Mouse (Mus musculus): ENCODE results near the gene Cd79b. TPM values are rescaled to one million over a fixed set of nuclear protein-coding genes. Genes with fewer than 3 reads are reported as not detected.

Gene Cd79b
- polyA plus RNA-seq, 1 experiment from 2014 or later = 7.7 TPM

GRCm38 (mm10) chr11:106301765-106302164 lies 12.8 kb downstream of the Cd79b start, which contains the start of gene Gh:
Gene Gh (minus strand): TSS chr11:106301865.
- no peak within 1 kb of the TSS for H3K9ac ChIP-seq
- H3K27me3 ChIP-seq = no peaks in the 10 kb centered on the region
- H3K36me3 ChIP-seq (replicated peaks) = no peaks in the 10 kb centered on the region
- no peak within 1 kb of the TSS for H3K27ac ChIP-seq (replicated peaks)
- no peaks in the 10 kb centered on the region for H3K9me3 ChIP-seq (replicated peaks)
- H3K4me3 ChIP-seq (replicated peaks) = no peak within 1 kb of the TSS
- ATAC-seq (ENCODE audit: insufficient read depth) = no peak
- H3K4me2 ChIP-seq = no peak within 1 kb of the TSS
- H3K4me1 ChIP-seq (replicated peaks) = no peaks in the 10 kb centered on the region
- 68% methylated on average over 9 of the region's 9 CpGs for WGBS (ENCODE audit: insufficient replicate concordance)

- 55% methylated on average over 2 of the region's 2 CpGs for WGBS (ENCODE audit: insufficient replicate concordance)
- no peak overlapping the region for H3K4me3 ChIP-seq (replicated peaks)
- H3K4me2 ChIP-seq = no peak overlapping the region
- no peaks in the 10 kb centered on the region for H3K4me1 ChIP-seq (replicated peaks)
- H3K27me3 ChIP-seq = no peaks in the 10 kb centered on the region
- H3K36me3 ChIP-seq (replicated peaks) = no peaks in the 10 kb centered on the region
- no peak overlapping the region for H3K9ac ChIP-seq
- H3K27ac ChIP-seq (replicated peaks) = no peak overlapping the region
- ATAC-seq (ENCODE audit: insufficient read depth) = no peak
- no peaks in the 10 kb centered on the region for H3K9me3 ChIP-seq (replicated peaks)
Measured at GRCm38 (mm10) chr11:106291861-106292260, 22.7 kb downstream of the Cd79b start.

- H3K4me1 ChIP-seq (replicated peaks) = no peaks in the 10 kb centered on the region
- no peaks in the 10 kb centered on the region for H3K9me3 ChIP-seq (replicated peaks)
- H3K4me2 ChIP-seq = no peak overlapping the region
- no peak overlapping the region for H3K4me3 ChIP-seq (replicated peaks)
- 70% methylated on average over 5 of the region's 5 CpGs for WGBS (ENCODE audit: insufficient replicate concordance)
- H3K9ac ChIP-seq = no peak overlapping the region
- ATAC-seq (ENCODE audit: insufficient read depth) = no peak
- H3K36me3 ChIP-seq (replicated peaks) = no peaks in the 10 kb centered on the region
- no peak overlapping the region for H3K27ac ChIP-seq (replicated peaks)
- no peaks in the 10 kb centered on the region for H3K27me3 ChIP-seq
Measured at GRCm38 (mm10) chr11:106290376-106290775, 24.2 kb downstream of the Cd79b start.

GRCm38 (mm10) chr11:106289369-106289768 lies 25.2 kb downstream of the Cd79b start:
- Histone ChIP-seq H3K4me3 (replicated peaks) (no peak overlapping the region), H3K4me1 (replicated peaks) (no peaks in the 10 kb centered on the region), H3K36me3 (replicated peaks) (no peaks in the 10 kb centered on the region), H3K9ac (no peak overlapping the region), H3K27ac (replicated peaks) (no peak overlapping the region), H3K27me3 (no peaks in the 10 kb centered on the region), H3K9me3 (replicated peaks) (no peaks in the 10 kb centered on the region), H3K4me2 (no peak overlapping the region)
- 65% methylated on average over 8 of the region's 8 CpGs for WGBS (ENCODE audit: insufficient replicate concordance)
- ATAC-seq (ENCODE audit: insufficient read depth) = no peak

- Histone ChIP-seq H3K4me3 (replicated peaks) (no peak overlapping the region), H3K4me1 (replicated peaks) (no peaks in the 10 kb centered on the region), H3K9ac (no peak overlapping the region), H3K27me3 (no peaks in the 10 kb centered on the region), H3K4me2 (no peak overlapping the region), H3K27ac (replicated peaks) (no peak overlapping the region), H3K9me3 (replicated peaks) (no peaks in the 10 kb centered on the region), H3K36me3 (replicated peaks) (no peaks in the 10 kb centered on the region)
- no peak for ATAC-seq (ENCODE audit: insufficient read depth)
- WGBS (ENCODE audit: insufficient replicate concordance) = 61% methylated on average over 11 of the region's 11 CpGs
Measured at GRCm38 (mm10) chr11:106286987-106287386, 27.6 kb downstream of the Cd79b start.

- Histone ChIP-seq H3K4me2 (no peak overlapping the region), H3K27me3 (no peaks in the 10 kb centered on the region), H3K27ac (replicated peaks) (no peak overlapping the region), H3K4me1 (replicated peaks) (no peaks in the 10 kb centered on the region), H3K36me3 (replicated peaks) (no peaks in the 10 kb centered on the region), H3K9me3 (replicated peaks) (no peaks in the 10 kb centered on the region), H3K9ac (no peak overlapping the region), H3K4me3 (replicated peaks) (no peak overlapping the region)
- WGBS (ENCODE audit: insufficient replicate concordance) = 71% methylated on average over 7 of the region's 7 CpGs
- ATAC-seq (ENCODE audit: insufficient read depth) = no peak
Measured at GRCm38 (mm10) chr11:106286206-106286605, 28.4 kb downstream of the Cd79b start.

GRCm38 (mm10) chr11:106284126-106284525 lies 30.4 kb downstream of the Cd79b start:
- ATAC-seq (ENCODE audit: insufficient read depth) = no peak
- no peaks in the 10 kb centered on the region for H3K36me3 ChIP-seq (replicated peaks)
- H3K27ac ChIP-seq (replicated peaks) = no peak overlapping the region
- no peak overlapping the region for H3K9ac ChIP-seq
- no peaks in the 10 kb centered on the region for H3K27me3 ChIP-seq
- WGBS (ENCODE audit: insufficient replicate concordance) = 64% methylated on average over 8 of the region's 8 CpGs
- H3K4me3 ChIP-seq (replicated peaks) = no peak overlapping the region
- H3K4me1 ChIP-seq (replicated peaks) = no peaks in the 10 kb centered on the region
- no peaks in the 10 kb centered on the region for H3K9me3 ChIP-seq (replicated peaks)
- no peak overlapping the region for H3K4me2 ChIP-seq

- no peak for ATAC-seq (ENCODE audit: insufficient read depth)
- no peak overlapping the region for H3K4me2 ChIP-seq
- H3K9ac ChIP-seq = no peak overlapping the region
- 55% methylated on average over 4 of the region's 4 CpGs for WGBS (ENCODE audit: insufficient replicate concordance)
- no peak overlapping the region for H3K4me3 ChIP-seq (replicated peaks)
- no peak overlapping the region for H3K27ac ChIP-seq (replicated peaks)
- no peaks in the 10 kb centered on the region for H3K4me1 ChIP-seq (replicated peaks)
- no peaks in the 10 kb centered on the region for H3K27me3 ChIP-seq
- H3K9me3 ChIP-seq (replicated peaks) = no peaks in the 10 kb centered on the region
- H3K36me3 ChIP-seq (replicated peaks) = no peaks in the 10 kb centered on the region
Measured at GRCm38 (mm10) chr11:106283371-106283770, 31.2 kb downstream of the Cd79b start.

GRCm38 (mm10) chr11:106282452-106282851 lies 32.1 kb downstream of the Cd79b start:
- H3K27ac ChIP-seq (replicated peaks) = no peak overlapping the region
- H3K9ac ChIP-seq = no peak overlapping the region
- H3K4me1 ChIP-seq (replicated peaks) = no peaks in the 10 kb centered on the region
- H3K27me3 ChIP-seq = no peaks in the 10 kb centered on the region; the same call in 1 of the 2 replicates
- no peaks in the 10 kb centered on the region for H3K36me3 ChIP-seq (replicated peaks)
- no peak for ATAC-seq (ENCODE audit: insufficient read depth)
- no peak overlapping the region for H3K4me3 ChIP-seq (replicated peaks)
- 62% methylated on average over 6 of the region's 6 CpGs for WGBS (ENCODE audit: insufficient replicate concordance)
- H3K4me2 ChIP-seq = no peak overlapping the region
- no peaks in the 10 kb centered on the region for H3K9me3 ChIP-seq (replicated peaks)

GRCm38 (mm10) chr11:106276454-106276853 lies 38.1 kb downstream of the Cd79b start, which contains the start of gene Tcam1:
Gene Tcam1 (plus strand): TSS chr11:106276672.
- Histone ChIP-seq H3K4me3 (replicated peaks) (peak within 1 kb of the TSS; percentile 20; the same call in 1 of the 2 replicates), H3K9me3 (replicated peaks) (no peaks in the 10 kb centered on the region), H3K27me3 (no peaks in the 10 kb centered on the region; the same call in 1 of the 2 replicates), H3K9ac (no peak within 1 kb of the TSS), H3K27ac (replicated peaks) (no peak within 1 kb of the TSS), H3K4me1 (replicated peaks) (peaks cover 26% of the 10 kb centered on the region), H3K36me3 (replicated peaks) (no peaks in the 10 kb centered on the region), H3K4me2 (peak within 1 kb of the TSS; percentile 58)
- no peak for ATAC-seq (ENCODE audit: insufficient read depth)
- WGBS (ENCODE audit: insufficient replicate concordance) = 3% methylated on average over 25 of the region's 25 CpGs

- WGBS (ENCODE audit: insufficient replicate concordance) = 73% methylated on average over 7 of the region's 7 CpGs
- Histone ChIP-seq H3K4me3 (replicated peaks) (no peak overlapping the region), H3K4me1 (replicated peaks) (peaks cover 40% of the 10 kb centered on the region), H3K9ac (no peak overlapping the region), H3K4me2 (no peak overlapping the region), H3K9me3 (replicated peaks) (no peaks in the 10 kb centered on the region), H3K27ac (replicated peaks) (no peak overlapping the region), H3K36me3 (replicated peaks) (no peaks in the 10 kb centered on the region), H3K27me3 (no peaks in the 10 kb centered on the region; the same call in 1 of the 2 replicates)
- no peak for ATAC-seq (ENCODE audit: insufficient read depth)
Measured at GRCm38 (mm10) chr11:106274971-106275411, 39.6 kb downstream of the Cd79b start.

- Histone ChIP-seq H3K4me2 (no peak overlapping the region), H3K4me3 (replicated peaks) (no peak overlapping the region), H3K4me1 (replicated peaks) (peaks cover 43% of the 10 kb centered on the region), H3K27me3 (no peaks in the 10 kb centered on the region; the same call in 1 of the 2 replicates), H3K36me3 (replicated peaks) (no peaks in the 10 kb centered on the region), H3K9ac (no peak overlapping the region), H3K27ac (replicated peaks) (peak overlapping the region; percentile 3; the same call in 1 of the 2 replicates), H3K9me3 (replicated peaks) (no peaks in the 10 kb centered on the region)
- WGBS (ENCODE audit: insufficient replicate concordance) = 65% methylated on average over 1 of the region's 1 CpGs
- ATAC-seq (ENCODE audit: insufficient read depth) = no peak
Measured at GRCm38 (mm10) chr11:106274374-106274773, 40.2 kb downstream of the Cd79b start.
